Mouse (Mus musculus): Measurements from ENCODE around the gene Zdhhc14.

DNA sequence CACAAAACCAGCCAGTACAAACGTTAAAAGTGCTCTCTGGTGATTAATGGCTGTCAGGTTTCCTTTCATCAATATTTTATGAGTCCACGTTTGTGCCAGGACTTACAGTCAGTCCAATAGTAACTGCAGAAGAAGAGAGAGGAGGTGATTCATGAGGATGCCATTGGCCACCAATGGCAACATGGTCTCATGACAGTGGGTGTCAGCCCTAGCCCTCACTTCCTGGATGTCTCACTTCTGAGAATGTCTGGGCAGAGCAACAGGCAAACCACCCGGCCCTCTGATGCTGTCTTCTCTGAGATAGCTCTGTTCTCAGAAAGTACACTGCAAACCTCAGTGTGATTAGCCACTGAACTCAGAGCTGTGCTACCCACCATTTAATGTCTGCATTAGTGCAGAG is 176.1 kb downstream of the Zdhhc14 start:
- TF ChIP-seq CTCF (IDR thresholded peaks at IDR 0.05; ENCODE audit: extremely low read depth, insufficient read depth, insufficient read length, insufficient replicate concordance), result no peak
- TF ChIP-seq POLR2A (IDR thresholded peaks at IDR 0.05; ENCODE audit: low read depth, low read length), result no peak

Data from spleen, adult 2 months (tissue).